Mouse (Mus musculus): ENCODE data around the gene Nacc2.

DNA sequence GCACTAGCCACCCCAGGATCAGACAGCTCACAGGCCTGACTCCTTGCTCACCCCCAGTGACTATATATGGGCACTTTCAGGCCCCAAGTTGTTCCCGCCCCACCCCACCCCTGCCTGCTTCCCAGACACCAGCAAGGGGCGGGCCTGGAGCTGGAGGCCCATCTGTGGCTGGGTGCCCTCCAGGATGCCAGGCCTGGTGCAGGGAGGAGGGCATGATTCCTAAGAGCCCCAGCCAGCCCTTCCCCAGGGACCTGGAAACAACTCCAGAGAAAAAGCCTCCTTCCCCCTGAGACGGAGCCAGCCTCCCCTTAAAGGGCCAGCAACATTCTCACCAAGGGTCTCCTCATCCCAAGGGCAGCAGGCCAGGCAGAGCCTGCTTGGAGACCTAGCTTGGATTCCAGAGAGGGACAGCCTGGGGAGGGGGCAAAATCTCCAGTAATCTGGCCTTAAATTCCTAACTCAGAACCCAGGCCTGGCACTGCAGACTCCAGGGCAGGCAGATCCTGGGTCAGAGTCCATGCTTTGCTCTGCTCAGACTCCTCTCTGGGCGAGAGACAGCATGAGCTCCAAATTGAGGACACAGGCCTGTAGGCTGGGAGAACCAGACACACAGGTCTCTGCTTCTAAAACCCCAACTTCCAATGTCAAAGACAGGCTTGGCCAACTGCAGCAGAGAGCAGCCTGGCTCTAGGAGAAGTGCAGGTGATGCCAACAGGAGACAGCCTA lies 4.3 kb downstream of the Nacc2 start:
- TF ChIP-seq CTCF (conservative IDR thresholded peaks at IDR 0.05; ENCODE audit: insufficient read depth, insufficient read length, low read depth, low read length) (no peak), POLR2A (IDR thresholded peaks at IDR 0.05; ENCODE audit: low read depth, low read length) (no peak)
